Mouse (Mus musculus) WW6 (cell line): Measurements from ENCODE around the gene Id2.

Experiments
- DNase-seq: peaks from one replicate; pipeline ENCODE4 v3.0.0-alpha.2; 2013; ENCODE audit warnings: low read depth, low spot score

Gene Id2

GRCm38 (mm10) chr12:25097052-25097209, at the start of gene Id2:
TSS of gene Id2 (minus strand) at chr12:25097140.
- DNase-seq = no peak

- DNase-seq = no peak
Observed at GRCm38 (mm10) chr12:25145344-25145698, 48.4 kb upstream of the Id2 start.

GRCm38 (mm10) chr12:25144591-25145343, 47.8 kb upstream of the Id2 start:
- DNase-seq = no peak

- DNase-seq = no peak
Observed at GRCm38 (mm10) chr12:25143492-25143891, 46.6 kb upstream of the Id2 start.

- no peak for DNase-seq
Observed at GRCm38 (mm10) chr12:25142251-25142650, 45.3 kb upstream of the Id2 start.

- no peak for DNase-seq
Observed at GRCm38 (mm10) chr12:25141311-25141710, 44.4 kb upstream of the Id2 start.

- DNase-seq = no peak
Observed at GRCm38 (mm10) chr12:25140115-25140514, 43.2 kb upstream of the Id2 start.

GRCm38 (mm10) chr12:25138616-25139015, 41.7 kb upstream of the Id2 start:
- DNase-seq = no peak

- no peak for DNase-seq
Observed at GRCm38 (mm10) chr12:25132046-25132445, 35.1 kb upstream of the Id2 start.

GRCm38 (mm10) chr12:25127629-25128028, 30.7 kb upstream of the Id2 start:
- no peak for DNase-seq

GRCm38 (mm10) chr12:25126228-25126627, 29.3 kb upstream of the Id2 start:
- DNase-seq = no peak

GRCm38 (mm10) chr12:25125239-25125776, 28.4 kb upstream of the Id2 start:
- no peak for DNase-seq

GRCm38 (mm10) chr12:25124431-25125238, 27.7 kb upstream of the Id2 start:
- DNase-seq = no peak

- no peak for DNase-seq
Observed at GRCm38 (mm10) chr12:25120753-25121152, 23.8 kb upstream of the Id2 start.

- no peak for DNase-seq
Observed at GRCm38 (mm10) chr12:25119278-25119677, 22.3 kb upstream of the Id2 start.

- no peak for DNase-seq
Observed at GRCm38 (mm10) chr12:25117856-25118511, 21.0 kb upstream of the Id2 start.

GRCm38 (mm10) chr12:25116126-25116525, 19.2 kb upstream of the Id2 start:
- no peak for DNase-seq

- DNase-seq = no peak
Observed at GRCm38 (mm10) chr12:25114426-25114825, 17.5 kb upstream of the Id2 start.

- no peak for DNase-seq
Observed at GRCm38 (mm10) chr12:25113357-25113756, 16.4 kb upstream of the Id2 start.

GRCm38 (mm10) chr12:25112806-25113205, 15.9 kb upstream of the Id2 start:
- no peak for DNase-seq

- no peak for DNase-seq
Observed at GRCm38 (mm10) chr12:25110682-25111078, 13.7 kb upstream of the Id2 start.

GRCm38 (mm10) chr12:25109971-25110681, 13.2 kb upstream of the Id2 start:
- no peak for DNase-seq
